Mouse (Mus musculus) heart, embryonic 11.5 days (tissue): ENCODE data around the gene Scarb1. TPM values are rescaled to one million over a fixed set of nuclear protein-coding genes. Genes with fewer than 3 reads are reported as not detected.

Source experiments
- ATAC-seq: fragments of 200-750 bp; cut with Nextera tagmentation; replicated peaks from 2 replicates; pipeline ENCODE4 v1.8.0; 2017; ENCODE audit warnings: moderate library complexity; ENCODE audit not compliant: insufficient number of reproducible peaks, low FRiP score, low TSS enrichment
- H3K27ac ChIP-seq: fragments of 300-500 bp; sonication (generic); 2 replicates; pipeline ENCODE4 v1.5.1; 2014; ENCODE audit warnings: mild to moderate bottlenecking, low read depth, low read length
- H3K27me3 ChIP-seq: fragments of 300-500 bp; sonication (generic); 2 replicates; pipeline ENCODE4 v1.6.1; 2014; ENCODE audit warnings: mild to moderate bottlenecking, low read length, mixed read lengths; ENCODE audit not compliant: control insufficient read depth, insufficient read depth
- H3K36me3 ChIP-seq: fragments of 300-500 bp; sonication (generic); 2 replicates; pipeline ENCODE4 v1.6.1; 2014; ENCODE audit warnings: mild to moderate bottlenecking, low read length, moderate library complexity, mixed read lengths; ENCODE audit not compliant: control insufficient read depth, insufficient read depth
- H3K4me1 ChIP-seq: fragments of 300-500 bp; sonication (generic); 2 replicates; pipeline ENCODE4 v1.6.1; 2014; ENCODE audit warnings: low read length; ENCODE audit not compliant: control insufficient read depth, insufficient read depth
- H3K4me2 ChIP-seq: fragments of 300-500 bp; sonication (generic); 2 replicates; pipeline ENCODE4 v1.6.1; 2014; ENCODE audit warnings: mild to moderate bottlenecking, moderate library complexity
- H3K4me3 ChIP-seq: fragments of 300-500 bp; sonication (generic); 2 replicates; pipeline ENCODE4 v1.5.1; 2014; ENCODE audit warnings: low read depth, low read length
- H3K9ac ChIP-seq: fragments of 300-500 bp; sonication (generic); 2 replicates; pipeline ENCODE4 v1.6.1; 2014; ENCODE audit warnings: mild to moderate bottlenecking, low read depth, low read length, moderate library complexity
- H3K9me3 ChIP-seq: fragments of 300-500 bp; sonication (generic); replicated peaks from 2 replicates; pipeline ENCODE4 v1.6.1; 2016; ENCODE audit warnings: low read length; ENCODE audit not compliant: control insufficient read depth
- WGBS: fragments of 180-500 bp; shearing (Covaris S2); extraction: QIAGEN DNeasy Blood & Tissue Kit; methylation state at CpG from one replicate; pipeline ENCODE4 v1.1.7; 2014; ENCODE audit not compliant: insufficient replicate concordance; 5-methylcytosine and 5-hydroxymethylcytosine counted together
- polyA plus RNA-seq: library from polyadenylated mRNA; unstranded; fragments of >200 nt; fragmentation: Nextera tagmentation; extraction: Ambion mirVana; gene quantifications from 2 replicates; pipeline ENCODE4 v1.2.1, GENCODE M21; 2014

Scarb1 gene
- polyA plus RNA-seq, 1 experiment from 2014 or later, result 57.1 TPM

- ATAC-seq, result no peak
- Histone ChIP-seq H3K36me3 (no peaks in the 10 kb centered on the region), H3K27me3 (no peaks in the 10 kb centered on the region), H3K9me3 (no peaks in the 10 kb centered on the region), H3K9ac (no peak overlapping the region), H3K4me1 (peaks cover 33% of the 10 kb centered on the region), H3K27ac (no peak overlapping the region), H3K4me3 (no peak overlapping the region), H3K4me2 (no peak overlapping the region)
- WGBS, result 92% methylated on average over 6 of the region's 6 CpGs
Observed at GRCm38 (mm10) chr5:125323128-125323527, 17.8 kb downstream of the Scarb1 start.

- no peak overlapping the region for H3K9ac ChIP-seq
- no peak overlapping the region for H3K4me2 ChIP-seq
- peaks cover 41% of the 10 kb centered on the region for H3K4me1 ChIP-seq
- H3K27me3 ChIP-seq, result no peaks in the 10 kb centered on the region
- no peak overlapping the region for H3K4me3 ChIP-seq
- ATAC-seq, result no peak
- H3K36me3 ChIP-seq, result no peaks in the 10 kb centered on the region
- WGBS, result 55% methylated on average over 3 of the region's 3 CpGs
- no peak overlapping the region for H3K27ac ChIP-seq
- H3K9me3 ChIP-seq, result no peaks in the 10 kb centered on the region
Observed at GRCm38 (mm10) chr5:125321836-125322235, 19.1 kb downstream of the Scarb1 start.

GRCm38 (mm10) chr5:125319057-125319800, 21.7 kb downstream of the Scarb1 start:
- Histone ChIP-seq H3K27me3 (no peaks in the 10 kb centered on the region), H3K4me3 (no peak overlapping the region), H3K9me3 (no peaks in the 10 kb centered on the region), H3K27ac (no peak overlapping the region), H3K9ac (no peak overlapping the region), H3K4me1 (peaks cover 28% of the 10 kb centered on the region), H3K4me2 (no peak overlapping the region), H3K36me3 (no peaks in the 10 kb centered on the region)
- ATAC-seq, result no peak
- 83% methylated on average over 16 of the region's 16 CpGs for WGBS

GRCm38 (mm10) chr5:125317953-125318352, 22.9 kb downstream of the Scarb1 start:
- no peak for ATAC-seq
- no peak overlapping the region for H3K27ac ChIP-seq
- H3K27me3 ChIP-seq, result no peaks in the 10 kb centered on the region
- no peaks in the 10 kb centered on the region for H3K36me3 ChIP-seq
- no peak overlapping the region for H3K4me2 ChIP-seq
- H3K4me3 ChIP-seq, result no peak overlapping the region
- no peaks in the 10 kb centered on the region for H3K9me3 ChIP-seq
- 87% methylated on average over 8 of the region's 8 CpGs for WGBS
- no peak overlapping the region for H3K9ac ChIP-seq
- H3K4me1 ChIP-seq, result peaks cover 23% of the 10 kb centered on the region

- Histone ChIP-seq H3K36me3 (no peaks in the 10 kb centered on the region), H3K4me1 (peaks cover 23% of the 10 kb centered on the region), H3K9me3 (no peaks in the 10 kb centered on the region), H3K27me3 (no peaks in the 10 kb centered on the region), H3K4me3 (no peak overlapping the region), H3K9ac (no peak overlapping the region), H3K4me2 (no peak overlapping the region), H3K27ac (no peak overlapping the region)
- ATAC-seq, result no peak
- WGBS, result 34% methylated on average over 7 of the region's 7 CpGs
Observed at GRCm38 (mm10) chr5:125317296-125317695, 23.6 kb downstream of the Scarb1 start.

GRCm38 (mm10) chr5:125316771-125317170, 24.1 kb downstream of the Scarb1 start:
- no peak overlapping the region for H3K27ac ChIP-seq
- 59% methylated on average over 2 of the region's 2 CpGs for WGBS
- peaks cover 19% of the 10 kb centered on the region for H3K4me1 ChIP-seq
- no peak overlapping the region for H3K4me3 ChIP-seq
- no peaks in the 10 kb centered on the region for H3K9me3 ChIP-seq
- no peak for ATAC-seq
- H3K9ac ChIP-seq, result no peak overlapping the region
- no peaks in the 10 kb centered on the region for H3K36me3 ChIP-seq
- H3K4me2 ChIP-seq, result no peak overlapping the region
- no peaks in the 10 kb centered on the region for H3K27me3 ChIP-seq

GRCm38 (mm10) chr5:125315110-125315509, 25.8 kb downstream of the Scarb1 start:
- no peak for ATAC-seq
- H3K4me3 ChIP-seq, result no peak overlapping the region
- H3K9me3 ChIP-seq, result no peaks in the 10 kb centered on the region
- H3K27me3 ChIP-seq, result no peaks in the 10 kb centered on the region
- no peak overlapping the region for H3K9ac ChIP-seq
- H3K36me3 ChIP-seq, result no peaks in the 10 kb centered on the region
- 78% methylated on average over 1 of the region's 1 CpGs for whole genome bisulfite sequencing
- no peak overlapping the region for H3K27ac ChIP-seq
- H3K4me2 ChIP-seq, result no peak overlapping the region
- peaks cover 11% of the 10 kb centered on the region for H3K4me1 ChIP-seq

- peaks cover 7% of the 10 kb centered on the region for H3K4me1 ChIP-seq
- H3K4me2 ChIP-seq, result no peak overlapping the region
- WGBS, result 75% methylated on average over 11 of the region's 11 CpGs
- H3K36me3 ChIP-seq, result no peaks in the 10 kb centered on the region
- no peaks in the 10 kb centered on the region for H3K27me3 ChIP-seq
- H3K4me3 ChIP-seq, result no peak overlapping the region
- ATAC-seq, result no peak
- H3K9me3 ChIP-seq, result no peaks in the 10 kb centered on the region
- H3K27ac ChIP-seq, result no peak overlapping the region
- H3K9ac ChIP-seq, result no peak overlapping the region
Observed at GRCm38 (mm10) chr5:125313991-125314390, 26.9 kb downstream of the Scarb1 start.

- no peak for ATAC-seq
- no peak overlapping the region for H3K9ac ChIP-seq
- H3K27me3 ChIP-seq, result no peaks in the 10 kb centered on the region
- WGBS, result 86% methylated on average over 13 of the region's 13 CpGs
- no peak overlapping the region for H3K4me3 ChIP-seq
- no peak overlapping the region for H3K4me2 ChIP-seq
- H3K9me3 ChIP-seq, result no peaks in the 10 kb centered on the region
- no peak overlapping the region for H3K27ac ChIP-seq
- H3K36me3 ChIP-seq, result no peaks in the 10 kb centered on the region
- peaks cover 7% of the 10 kb centered on the region for H3K4me1 ChIP-seq
Observed at GRCm38 (mm10) chr5:125312970-125313597, 27.8 kb downstream of the Scarb1 start.
